Mouse (Mus musculus) small intestine, adult 2 months (tissue): ENCODE results near the gene Olfr519.

Source experiments
- CTCF ChIP-seq: fragments of 200-500 bp; IDR thresholded peaks from 2 replicates; pipeline ENCODE4 v1.5.1; 2012; ENCODE audit warnings: low read depth, mild to moderate bottlenecking, control low read depth, inconsistent platforms, low read length, moderate library complexity, mixed read lengths; ENCODE audit not compliant: insufficient replicate concordance, insufficient read length; ENCODE audit errors: extremely low read depth
- POLR2A ChIP-seq: fragments of 200-500 bp; IDR thresholded peaks from 2 replicates; pipeline ENCODE4 v1.6.1; 2012; ENCODE audit warnings: low read depth, mild to moderate bottlenecking, control low read depth, inconsistent platforms, low read length, moderate library complexity

GRCm38 (mm10) chr7:108927043-108927442 is 32.8 kb upstream of the Olfr519 start:
- TF ChIP-seq POLR2A (no peak), CTCF (no peak)
